Mouse (Mus musculus) small intestine, adult 2 months (tissue): ENCODE measurements around the gene Bckdk.

Experiments used
- CTCF ChIP-seq: fragments of 200-500 bp; IDR thresholded peaks from 2 replicates; pipeline ENCODE4 v1.5.1; 2012; ENCODE audit warnings: low read depth, mild to moderate bottlenecking, control low read depth, inconsistent platforms, low read length, moderate library complexity, mixed read lengths; ENCODE audit not compliant: insufficient replicate concordance, insufficient read length; ENCODE audit errors: extremely low read depth
- POLR2A ChIP-seq: fragments of 200-500 bp; IDR thresholded peaks from 2 replicates; pipeline ENCODE4 v1.6.1; 2012; ENCODE audit warnings: low read depth, mild to moderate bottlenecking, control low read depth, inconsistent platforms, low read length, moderate library complexity

DNA sequence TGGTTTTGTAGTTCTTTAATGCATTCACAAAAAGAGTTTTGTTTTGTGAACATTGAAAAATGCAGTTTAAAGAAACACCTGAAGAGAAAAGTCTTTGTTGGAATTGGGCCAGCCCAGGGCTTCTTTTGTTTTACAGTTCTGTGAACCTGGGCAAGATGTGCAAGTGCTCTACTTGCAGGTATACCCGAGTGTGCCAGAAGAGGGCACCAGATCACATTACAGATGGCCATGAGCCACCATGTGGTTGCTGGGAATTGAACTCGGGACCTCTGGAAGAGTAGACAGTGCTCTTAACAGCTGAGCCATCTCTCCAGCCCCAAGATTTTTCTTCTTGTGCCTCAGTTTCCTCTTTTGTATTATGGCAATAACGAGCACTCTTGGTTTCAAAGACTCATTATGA lies 14.3 kb downstream of the Bckdk start:
- TF ChIP-seq CTCF (peak; percentile 59; the same call in 1 of the 2 replicates), POLR2A (no peak)
